Mouse (Mus musculus): ENCODE measurements at regions not wholly inside any gene's neighbourhood (a gene's known extent, or its start where the extent isn't known, plus 50 kb on each side); places are given as distances from the start of the nearest gene placed in this dataset.
"Not testable (repeated sequence)": the region's sequence is repeated elsewhere in the genome, so short reads cannot be mapped to it uniquely, and the experiment has no call there.

GRCm38 (mm10) chr17:50346451-50347192, 53.2 kb upstream of the Dazl start:
- DNase-seq: no peak

GRCm38 (mm10) chr17:50353818-50354217, 60.4 kb upstream of the Dazl start:
- DNase-seq: not testable (repeated sequence)

DNA sequence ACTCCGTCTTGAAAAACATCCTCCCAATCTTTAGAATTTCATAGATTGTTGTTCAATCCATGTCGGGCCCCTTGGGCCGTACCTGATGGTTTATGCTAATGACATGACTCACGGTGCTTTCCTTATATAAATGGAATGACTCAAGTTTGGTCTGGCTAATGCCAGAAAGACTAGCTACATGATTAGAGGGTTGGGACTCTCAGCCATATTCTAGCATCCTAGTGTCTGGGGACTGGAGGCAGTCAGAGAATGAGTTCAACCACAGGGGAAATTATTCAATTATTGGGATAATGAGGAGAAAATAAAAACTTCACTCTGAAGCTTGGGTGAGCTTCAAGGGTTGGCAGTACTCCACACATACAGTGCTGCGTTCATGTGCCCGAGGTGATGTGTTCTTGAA, 60.9 kb upstream of the Dazl start:
- no peak for DNase-seq

- no peak for DNase-seq
These were observed 68.3 kb upstream of the Dazl start for GRCm38 (mm10) chr17:50361657-50362233.

DNA sequence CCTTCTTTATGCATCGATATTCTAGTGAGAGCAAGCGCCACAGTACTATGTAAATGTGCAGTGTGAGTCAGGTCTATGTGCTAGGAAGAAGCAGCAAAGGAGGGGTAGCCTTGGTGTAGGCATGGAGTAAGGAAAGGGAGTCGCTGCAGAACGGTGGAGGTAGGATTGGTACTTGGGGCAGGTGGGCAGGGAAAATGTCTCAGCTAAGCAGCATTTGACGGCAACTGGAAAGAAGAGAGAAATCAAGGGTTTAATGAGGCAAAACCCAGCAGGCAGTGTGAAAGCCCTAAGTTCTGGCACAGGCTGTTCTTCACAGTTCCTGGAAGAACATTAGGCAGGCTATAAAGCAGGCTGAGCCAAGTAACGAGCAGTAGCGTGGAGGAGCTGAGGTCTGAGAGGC, 72.0 kb upstream of the Dazl start:
- no peak for DNase-seq

- DNase-seq: no peak
These were observed 72.7 kb upstream of the Dazl start for GRCm38 (mm10) chr17:50366181-50366580.

DNA sequence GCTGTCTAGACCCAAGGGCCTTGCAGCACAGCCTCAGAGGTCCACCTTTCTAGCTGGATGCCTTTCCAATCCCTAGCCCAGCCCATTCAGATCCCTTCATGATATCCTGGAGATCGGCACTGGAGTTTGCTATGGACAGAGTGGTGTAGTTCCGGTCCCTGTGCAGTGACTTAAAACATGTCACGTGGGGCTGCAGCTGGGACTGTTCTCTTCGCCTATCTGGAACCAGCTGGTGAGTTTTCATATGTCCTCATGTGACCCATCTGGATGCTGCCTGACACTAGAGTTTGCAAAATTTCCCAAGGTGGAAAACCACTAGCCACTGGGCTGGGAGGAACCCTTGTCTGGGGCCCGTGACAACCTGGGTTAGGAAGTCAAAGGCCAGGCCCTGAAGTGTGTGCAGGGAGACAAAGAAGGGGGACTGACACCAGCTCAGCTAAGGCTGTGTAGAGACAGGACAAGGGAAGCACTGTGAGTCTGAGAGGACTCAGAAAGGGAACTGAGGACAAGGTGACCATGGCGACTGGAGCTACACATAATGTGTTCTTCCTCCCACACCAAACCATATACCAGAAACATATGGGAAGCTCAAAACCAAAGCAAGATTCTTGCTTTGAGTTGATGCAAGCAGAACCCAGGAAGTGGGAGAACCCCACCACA, 75.9 kb upstream of the Dazl start:
- DNase-seq: peak; percentile 18

DNA sequence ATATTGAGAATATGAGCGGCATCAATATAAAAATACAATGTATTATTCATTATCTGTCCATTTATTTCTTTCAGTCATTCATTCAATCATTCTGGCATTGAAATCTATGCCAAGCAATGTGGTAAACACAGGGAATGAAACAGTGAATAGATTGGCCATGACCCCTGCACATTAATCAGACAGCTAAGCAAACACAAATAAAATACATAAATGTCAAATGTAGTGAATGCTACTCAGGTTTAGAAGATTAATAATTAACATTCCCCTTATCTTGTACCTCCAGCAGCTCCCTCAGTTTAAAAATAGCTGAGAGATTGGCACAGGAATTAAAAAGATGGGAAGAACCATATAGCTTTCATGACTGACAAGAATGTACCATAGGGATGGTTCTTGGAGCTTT, 77.0 kb upstream of the Dazl start:
- DNase-seq: no peak

- no peak for DNase-seq
These were observed 80.2 kb upstream of the Dazl start for GRCm38 (mm10) chr17:50373496-50374141.

DNA sequence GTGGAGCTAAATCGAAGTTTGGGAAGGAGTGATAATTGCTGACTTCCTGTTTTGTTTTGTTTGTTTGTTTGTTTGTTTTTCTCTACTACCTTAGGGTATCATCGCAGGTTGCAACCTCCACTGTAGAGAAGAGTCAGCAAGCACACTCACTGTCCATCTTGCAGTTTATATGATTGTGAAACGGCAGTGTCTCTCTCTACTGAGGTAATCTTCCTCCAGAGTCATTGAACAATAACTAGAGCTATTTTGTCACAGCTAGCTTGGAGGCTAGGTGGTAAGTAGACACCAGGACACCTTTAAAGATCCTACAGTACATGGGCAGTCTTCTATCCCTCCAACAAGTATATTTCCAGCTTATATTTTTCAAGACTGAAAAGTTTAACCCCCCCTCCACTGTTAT, 82.0 kb upstream of the Dazl start:
- DNase-seq: no peak

GRCm38 (mm10) chr17:50376708-50377107, 83.3 kb upstream of the Dazl start:
- no peak for DNase-seq

DNA sequence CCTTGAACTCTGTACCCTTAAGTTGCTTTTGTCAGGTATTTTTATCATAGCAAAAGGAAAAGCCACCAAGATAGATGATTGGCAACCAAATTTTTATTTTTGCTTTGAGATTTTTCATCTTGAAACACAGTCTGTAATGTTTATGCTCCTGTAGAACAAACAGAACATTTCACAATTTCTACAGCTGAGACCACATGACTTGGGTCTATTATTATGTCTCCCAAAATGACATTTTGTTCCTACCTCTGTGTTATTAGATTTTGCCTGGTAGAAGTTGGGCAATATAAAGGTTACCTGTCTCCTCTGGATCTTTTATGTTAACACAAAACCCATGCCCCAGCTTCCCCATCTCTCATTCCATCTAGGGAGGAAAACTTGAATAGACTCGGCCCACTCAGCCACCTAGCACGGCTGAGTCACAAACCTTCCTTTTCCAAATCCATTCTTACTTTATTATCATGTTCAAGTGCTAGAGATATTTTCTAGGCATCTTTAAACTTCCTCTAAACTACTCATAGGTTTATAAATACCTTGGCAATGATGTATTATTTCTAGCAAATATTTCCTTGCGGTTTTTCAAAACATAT, 84.8 kb upstream of the Dazl start:
- no peak for DNase-seq

GRCm38 (mm10) chr17:50388715-50389710, 95.6 kb upstream of the Dazl start:
- DNase-seq: no peak

GRCm38 (mm10) chr17:50390151-50390550, 96.7 kb upstream of the Dazl start:
- no peak for DNase-seq

GRCm38 (mm10) chr17:50391207-50391606, 97.8 kb upstream of the Dazl start:
- DNase-seq: no peak

DNA sequence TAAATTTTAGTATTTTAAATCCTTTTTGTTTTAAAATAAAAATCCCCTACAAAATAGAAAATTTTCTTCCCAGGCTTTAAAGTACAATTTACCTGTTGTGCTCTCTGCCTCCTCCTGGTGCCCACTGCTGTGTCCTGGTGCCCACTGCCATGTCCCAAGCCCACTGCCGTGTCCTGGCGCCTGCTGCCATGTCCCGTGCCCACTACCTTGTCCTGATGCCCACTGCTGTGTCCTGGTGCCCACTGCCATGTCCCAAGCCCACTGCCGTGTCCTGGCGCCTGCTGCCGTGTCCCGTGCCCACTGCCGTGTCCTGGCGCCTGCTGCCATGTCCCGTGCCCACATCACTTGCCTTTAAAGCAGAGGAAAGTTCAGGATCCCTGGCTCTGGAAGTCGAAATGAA, 98.6 kb upstream of the Dazl start:
- DNase-seq: no peak

DNA sequence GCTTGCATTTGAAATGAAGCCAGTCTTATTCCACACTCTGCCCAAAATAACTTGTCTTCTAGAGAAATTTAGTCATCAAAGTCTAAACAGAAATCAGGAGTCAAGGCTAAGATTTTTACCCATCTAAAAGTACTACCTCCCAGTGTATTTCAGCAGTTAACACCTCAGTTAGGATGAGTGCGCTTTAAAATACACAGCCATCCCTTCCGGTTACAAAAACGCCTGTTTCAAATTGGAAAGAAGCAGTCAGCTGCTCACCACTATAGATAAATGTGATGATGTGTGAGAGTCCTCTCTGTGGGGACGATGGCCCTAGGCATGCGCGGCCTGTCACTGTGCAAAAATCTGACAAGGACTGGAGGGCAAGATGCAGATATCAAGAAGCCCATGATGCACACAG, 99.0 kb upstream of the Dazl start:
- DNase-seq: no peak

GRCm38 (mm10) chr17:50392966-50393365, 99.5 kb upstream of the Dazl start:
- no peak for DNase-seq

- peak; percentile 69 for DNase-seq
These were observed 100.3 kb upstream of the Dazl start for GRCm38 (mm10) chr17:50393698-50394097.

- no peak for DNase-seq
These were observed 101.4 kb upstream of the Dazl start for GRCm38 (mm10) chr17:50394801-50395200.

DNA sequence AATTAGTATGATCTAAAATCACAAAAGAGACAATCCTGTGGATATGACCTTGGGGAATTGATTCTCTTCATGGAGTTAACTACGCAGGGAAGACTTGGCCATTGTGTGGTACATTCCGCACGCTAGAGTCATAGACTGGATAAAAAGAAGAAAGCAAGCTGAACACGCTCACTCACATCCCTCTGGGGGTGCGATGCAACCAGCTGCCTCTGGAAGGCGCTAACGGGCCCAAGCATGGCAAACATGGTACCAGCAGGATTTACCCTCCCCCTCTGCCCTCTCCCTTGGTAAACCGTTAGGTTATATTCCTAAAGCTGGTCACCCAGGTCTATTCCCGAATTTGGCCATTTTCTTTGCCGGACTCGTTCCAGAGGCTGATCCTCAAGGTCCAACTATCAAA, 102.2 kb upstream of the Dazl start:
- no peak for DNase-seq

DNA sequence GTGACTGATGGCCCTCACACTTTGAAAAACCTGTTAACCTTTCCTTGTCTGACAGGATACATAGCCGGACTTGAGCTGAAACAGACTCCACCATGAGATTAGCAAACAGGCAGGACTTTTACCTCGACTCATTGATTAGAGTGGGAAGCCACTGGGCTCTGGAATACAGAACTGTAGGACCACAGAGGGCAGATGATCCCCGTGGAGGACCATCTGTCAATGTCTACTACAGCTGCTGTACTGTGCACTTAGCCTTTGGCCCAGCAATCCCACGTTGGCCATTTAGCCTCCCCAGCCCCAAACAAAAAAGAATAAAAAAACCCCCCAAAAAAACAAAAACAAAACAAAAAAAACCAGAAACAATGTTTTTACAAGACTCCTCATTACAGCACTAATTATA, 103.9 kb upstream of the Dazl start:
- DNase-seq: no peak
